Mouse (Mus musculus): ENCODE measurements around the gene Ogdhl. TPM values are rescaled to one million over a fixed set of nuclear protein-coding genes. Genes with fewer than 3 reads are reported as not detected.

The Ogdhl gene
- polyA plus RNA-seq (2011; ENCODE audit: insufficient read depth, insufficient read length, low replicate concordance, missing spikeins): 0.34 and 3.9 TPM in 2 replicates

- H3K27ac ChIP-seq (ENCODE audit: control insufficient read depth, insufficient read depth, low read depth, low read length, poor library complexity): no peak within 1 kb of the TSS
- no peaks in the 10 kb centered on the region for H3K4me1 ChIP-seq (ENCODE audit: control insufficient read depth, insufficient read depth, low read length)
- 5% methylated on average over 50 of the region's 50 CpGs for WGBS
- TF ChIP-seq POLR2A (IDR thresholded peaks at IDR 0.05; ENCODE audit: borderline replicate concordance, control insufficient read depth, low read depth, low read length): no peak
- TF ChIP-seq CTCF (IDR thresholded peaks at IDR 0.05; ENCODE audit: control insufficient read depth, insufficient read depth, low read length): no peak
- H3K4me3 ChIP-seq (replicated peaks; ENCODE audit: control insufficient read depth, low read depth, low read length): peak within 1 kb of the TSS; percentile 30
Measured at GRCm38 (mm10) chr14:32321732-32322685, at the start of gene Ogdhl. Gene Ogdhl (plus strand): TSS chr14:32322019.

DNA sequence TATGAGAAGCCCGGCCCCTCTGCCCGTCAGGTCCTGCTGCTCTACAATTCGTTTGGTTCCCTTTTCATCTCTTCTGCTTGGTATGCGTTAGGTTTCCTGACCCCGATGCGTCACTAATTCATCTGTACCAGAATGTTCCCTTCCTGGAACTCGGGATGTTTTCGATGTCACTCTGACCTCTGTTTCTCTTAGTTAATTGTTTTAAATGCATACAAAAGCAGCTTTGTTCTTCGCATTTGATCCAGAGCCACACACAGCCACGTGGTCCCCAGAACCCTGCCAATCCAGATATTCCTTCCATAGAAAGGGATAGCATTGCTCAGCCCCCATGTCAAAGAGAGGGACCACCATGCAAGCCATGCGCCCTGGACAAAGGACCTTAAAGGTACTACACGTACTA, 20.2 kb upstream of the Ogdhl start:
- TF ChIP-seq CTCF (IDR thresholded peaks at IDR 0.05; ENCODE audit: control insufficient read depth, insufficient read depth, low read length) (no peak), POLR2A (IDR thresholded peaks at IDR 0.05; ENCODE audit: borderline replicate concordance, control insufficient read depth, low read depth, low read length) (no peak)
- 87% methylated on average over 12 of the region's 12 CpGs for WGBS
- Histone ChIP-seq H3K27ac (ENCODE audit: control insufficient read depth, insufficient read depth, low read depth, low read length, poor library complexity) (no peak overlapping the region), H3K4me1 (ENCODE audit: control insufficient read depth, insufficient read depth, low read length) (no peaks in the 10 kb centered on the region), H3K4me3 (replicated peaks; ENCODE audit: control insufficient read depth, low read depth, low read length) (no peak overlapping the region)

DNA sequence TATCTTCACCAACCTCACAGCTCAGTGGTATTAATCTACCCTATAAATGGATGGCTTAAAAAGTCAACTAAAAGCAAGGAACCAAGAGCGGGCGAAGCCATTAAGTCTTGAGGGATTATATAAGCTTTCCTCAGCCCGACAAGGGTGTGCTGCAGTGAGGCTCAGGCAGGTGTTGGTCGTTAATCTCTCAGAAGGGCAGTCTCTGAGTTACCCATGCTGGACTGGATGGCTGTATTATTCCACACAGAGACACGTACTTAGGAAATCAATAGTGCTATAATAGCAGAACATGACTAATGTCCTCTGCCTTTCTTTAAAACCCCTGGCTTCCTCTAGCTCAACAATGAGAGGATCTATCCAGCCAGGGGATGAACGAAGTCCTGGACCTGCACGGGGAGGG, 19.4 kb upstream of the Ogdhl start:
- H3K4me1 ChIP-seq (ENCODE audit: control insufficient read depth, insufficient read depth, low read length): no peaks in the 10 kb centered on the region
- no peak overlapping the region for H3K27ac ChIP-seq (ENCODE audit: control insufficient read depth, insufficient read depth, low read depth, low read length, poor library complexity)
- TF ChIP-seq CTCF (IDR thresholded peaks at IDR 0.05; ENCODE audit: control insufficient read depth, insufficient read depth, low read length) (no peak), POLR2A (IDR thresholded peaks at IDR 0.05; ENCODE audit: borderline replicate concordance, control insufficient read depth, low read depth, low read length) (no peak)
- no peak overlapping the region for H3K4me3 ChIP-seq (replicated peaks; ENCODE audit: control insufficient read depth, low read depth, low read length)
- WGBS: 86% methylated on average over 7 of the region's 7 CpGs

DNA sequence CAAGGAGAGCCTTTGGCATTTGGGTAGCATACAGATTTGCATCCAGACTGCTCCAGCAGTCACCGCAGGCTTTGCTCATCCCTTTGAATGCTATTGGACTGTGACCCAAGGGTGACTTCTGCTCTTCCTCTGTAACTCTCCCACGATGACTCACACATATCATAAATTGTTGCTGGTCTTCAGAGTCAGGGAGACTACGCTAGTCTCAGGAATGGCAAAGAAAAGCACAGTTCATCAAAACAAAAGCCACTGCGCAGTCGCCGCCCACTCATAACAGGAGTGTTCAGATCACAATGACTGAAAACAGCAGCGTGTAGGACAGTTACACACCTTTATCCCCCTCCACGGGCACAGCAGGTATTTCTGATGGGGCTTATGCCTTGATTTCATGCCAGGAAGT, 16.9 kb upstream of the Ogdhl start:
- no peak for TF ChIP-seq CTCF (IDR thresholded peaks at IDR 0.05; ENCODE audit: control insufficient read depth, insufficient read depth, low read length)
- TF ChIP-seq POLR2A (IDR thresholded peaks at IDR 0.05; ENCODE audit: borderline replicate concordance, control insufficient read depth, low read depth, low read length): no peak
- Histone ChIP-seq H3K4me3 (replicated peaks; ENCODE audit: control insufficient read depth, low read depth, low read length) (no peak overlapping the region), H3K4me1 (ENCODE audit: control insufficient read depth, insufficient read depth, low read length) (no peaks in the 10 kb centered on the region), H3K27ac (ENCODE audit: control insufficient read depth, insufficient read depth, low read depth, low read length, poor library complexity) (no peak overlapping the region)
- WGBS: 86% methylated on average over 8 of the region's 8 CpGs

GRCm38 (mm10) chr14:32309876-32310275, 11.9 kb upstream of the Ogdhl start:
- Histone ChIP-seq H3K4me3 (replicated peaks; ENCODE audit: control insufficient read depth, low read depth, low read length) (no peak overlapping the region), H3K27ac (ENCODE audit: control insufficient read depth, insufficient read depth, low read depth, low read length, poor library complexity) (no peak overlapping the region), H3K4me1 (ENCODE audit: control insufficient read depth, insufficient read depth, low read length) (no peaks in the 10 kb centered on the region)
- TF ChIP-seq CTCF (IDR thresholded peaks at IDR 0.05; ENCODE audit: control insufficient read depth, insufficient read depth, low read length): peak; percentile 51
- TF ChIP-seq POLR2A (IDR thresholded peaks at IDR 0.05; ENCODE audit: borderline replicate concordance, control insufficient read depth, low read depth, low read length): no peak
- 54% methylated on average over 8 of the region's 8 CpGs for WGBS

DNA sequence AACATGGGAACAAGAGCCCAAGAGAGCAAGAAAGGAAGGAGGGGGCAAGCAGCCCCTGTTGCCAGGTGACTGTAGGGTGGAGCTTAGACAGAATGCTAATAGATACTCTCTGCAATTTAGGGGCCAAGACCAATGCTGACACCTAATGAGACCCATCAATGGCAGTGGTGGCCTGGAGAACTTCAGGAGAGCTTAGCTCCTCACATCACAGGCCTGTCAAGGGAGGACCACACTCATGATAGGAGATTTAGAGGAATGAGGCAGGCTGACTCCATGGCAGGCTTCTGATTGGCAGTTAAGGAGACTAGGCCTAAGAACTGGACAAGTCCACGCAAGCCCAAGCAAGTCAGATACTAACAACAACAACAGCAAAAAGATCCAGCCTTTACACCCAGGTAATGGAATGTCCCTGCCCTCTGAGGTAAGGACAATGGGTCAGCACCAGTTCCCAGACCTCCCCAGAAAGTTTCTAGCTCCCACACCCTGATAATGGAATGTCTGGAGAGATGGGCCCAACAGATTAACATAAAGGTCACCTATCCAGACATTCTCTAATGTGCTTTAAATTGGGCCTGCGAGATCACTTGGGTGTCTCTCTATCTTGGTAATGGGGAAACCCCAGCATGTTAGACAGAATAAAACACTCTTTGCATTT, 10.3 kb upstream of the Ogdhl start:
- Histone ChIP-seq H3K27ac (ENCODE audit: control insufficient read depth, insufficient read depth, low read depth, low read length, poor library complexity) (no peak overlapping the region), H3K4me3 (replicated peaks; ENCODE audit: control insufficient read depth, low read depth, low read length) (no peak overlapping the region), H3K4me1 (ENCODE audit: control insufficient read depth, insufficient read depth, low read length) (no peaks in the 10 kb centered on the region)
- no peak for TF ChIP-seq CTCF (IDR thresholded peaks at IDR 0.05; ENCODE audit: control insufficient read depth, insufficient read depth, low read length)
- no peak for TF ChIP-seq POLR2A (IDR thresholded peaks at IDR 0.05; ENCODE audit: borderline replicate concordance, control insufficient read depth, low read depth, low read length)
- WGBS: 85% methylated on average over 2 of the region's 2 CpGs

DNA sequence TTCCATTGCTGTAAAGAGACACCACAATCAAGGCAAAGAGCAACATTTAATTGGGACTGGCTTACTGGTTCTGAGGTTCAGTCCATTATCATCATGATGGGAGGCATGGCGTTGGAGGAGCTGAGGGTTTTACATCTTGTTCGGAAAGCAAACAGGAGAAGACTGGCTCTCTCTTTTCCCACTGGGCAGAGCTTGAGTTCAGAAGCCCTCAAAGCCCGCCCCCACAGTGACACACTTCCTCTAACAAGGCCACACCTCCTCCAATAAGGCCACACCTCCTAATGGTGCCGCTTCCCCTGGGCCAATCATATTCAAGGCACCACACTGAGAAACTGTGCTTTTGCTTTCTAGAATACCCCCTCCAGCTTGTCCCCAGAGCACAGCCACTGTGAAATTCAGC, 4.0 kb upstream of the Ogdhl start:
- no peak for TF ChIP-seq POLR2A (IDR thresholded peaks at IDR 0.05; ENCODE audit: borderline replicate concordance, control insufficient read depth, low read depth, low read length)
- TF ChIP-seq CTCF (IDR thresholded peaks at IDR 0.05; ENCODE audit: control insufficient read depth, insufficient read depth, low read length): no peak

GRCm38 (mm10) chr14:32323221-32323620, 1.4 kb downstream of the Ogdhl start:
- TF ChIP-seq CTCF (IDR thresholded peaks at IDR 0.05; ENCODE audit: control insufficient read depth, insufficient read depth, low read length) (no peak), POLR2A (IDR thresholded peaks at IDR 0.05; ENCODE audit: borderline replicate concordance, control insufficient read depth, low read depth, low read length) (no peak)
- no peaks in the 10 kb centered on the region for H3K4me1 ChIP-seq (ENCODE audit: control insufficient read depth, insufficient read depth, low read length)
- no peak overlapping the region for H3K4me3 ChIP-seq (replicated peaks; ENCODE audit: control insufficient read depth, low read depth, low read length)
- no peak overlapping the region for H3K27ac ChIP-seq (ENCODE audit: control insufficient read depth, insufficient read depth, low read depth, low read length, poor library complexity)
- 79% methylated on average over 5 of the region's 5 CpGs for WGBS

More for the DNA sequence above, 4.0 kb upstream of the Ogdhl start:
- no peak overlapping the region for H3K27ac ChIP-seq (ENCODE audit: control insufficient read depth, insufficient read depth, low read depth, low read length, poor library complexity)
- H3K4me3 ChIP-seq (replicated peaks; ENCODE audit: control insufficient read depth, low read depth, low read length): no peak overlapping the region
- WGBS: 21% methylated on average over 4 of the region's 4 CpGs
- no peaks in the 10 kb centered on the region for H3K4me1 ChIP-seq (ENCODE audit: control insufficient read depth, insufficient read depth, low read length)

All from bone marrow, adult 2 months (tissue).